Mouse (Mus musculus): Measurements from ENCODE around the gene Ankle1. TPM values are rescaled to one million over a fixed set of nuclear protein-coding genes. Genes with fewer than 3 reads are reported as not detected.

The Ankle1 gene
- total and polyA plus RNA-seq, 2 experiments from 2014 or later: 5.1 TPM

- Histone ChIP-seq H3K9me3 (ENCODE audit: low read length) (no peaks in the 10 kb centered on the region), H3K4me2 (ENCODE audit: low read depth, low read length) (peak overlapping the region; percentile 62), H3K36me3 (ENCODE audit: insufficient read depth, low read length) (peaks cover 7% of the 10 kb centered on the region; the same call in 1 of the 2 replicates), H3K4me1 (ENCODE audit: insufficient read depth, low read length) (peaks cover 23% of the 10 kb centered on the region), H3K9ac (replicated peaks; ENCODE audit: low read length) (peak overlapping the region; percentile 48), H3K4me3 (ENCODE audit: low read length) (peak overlapping the region; percentile 29), H3K27ac (peak overlapping the region; percentile 82), H3K27me3 (ENCODE audit: insufficient read depth, low read length) (no peaks in the 10 kb centered on the region)
- no peak for ATAC-seq
- TF ChIP-seq CTCF (IDR thresholded peaks at IDR 0.05; ENCODE audit: low read depth): no peak; the same call in 1 of the 2 replicates
- peak; percentile 20 for DNase-seq (ENCODE audit: low spot score)
- WGBS: 34% methylated on average over 8 of the region's 8 CpGs
Measured at GRCm38 (mm10) chr8:71376423-71377030, 29.3 kb upstream of the Ankle1 start.

- no peak for TF ChIP-seq CTCF (IDR thresholded peaks at IDR 0.05; ENCODE audit: low read depth)
- H3K9ac ChIP-seq (replicated peaks; ENCODE audit: low read length): no peak overlapping the region
- peaks cover 23% of the 10 kb centered on the region for H3K4me1 ChIP-seq (ENCODE audit: insufficient read depth, low read length)
- 34% methylated on average over 4 of the region's 4 CpGs for WGBS
- no peaks in the 10 kb centered on the region for H3K9me3 ChIP-seq (ENCODE audit: low read length)
- no peak for ATAC-seq
- H3K36me3 ChIP-seq (ENCODE audit: insufficient read depth, low read length): peaks cover 2% of the 10 kb centered on the region; the same call in 1 of the 2 replicates
- no peak for DNase-seq (ENCODE audit: low spot score)
- peak overlapping the region; percentile 99 for H3K4me2 ChIP-seq (ENCODE audit: low read depth, low read length)
- no peaks in the 10 kb centered on the region for H3K27me3 ChIP-seq (ENCODE audit: insufficient read depth, low read length)
- H3K4me3 ChIP-seq (ENCODE audit: low read length): no peak overlapping the region
- no peak overlapping the region for H3K27ac ChIP-seq
Measured at GRCm38 (mm10) chr8:71379008-71379407, 26.8 kb upstream of the Ankle1 start.

GRCm38 (mm10) chr8:71379512-71380075, 26.2 kb upstream of the Ankle1 start:
- Histone ChIP-seq H3K9ac (replicated peaks; ENCODE audit: low read length) (peak overlapping the region; percentile 81), H3K4me2 (ENCODE audit: low read depth, low read length) (peak overlapping the region; percentile 99), H3K9me3 (ENCODE audit: low read length) (no peaks in the 10 kb centered on the region), H3K27ac (no peak overlapping the region), H3K36me3 (ENCODE audit: insufficient read depth, low read length) (no peaks in the 10 kb centered on the region), H3K4me1 (ENCODE audit: insufficient read depth, low read length) (peaks cover 23% of the 10 kb centered on the region), H3K27me3 (ENCODE audit: insufficient read depth, low read length) (no peaks in the 10 kb centered on the region), H3K4me3 (ENCODE audit: low read length) (peak overlapping the region; percentile 80)
- 39% methylated on average over 3 of the region's 3 CpGs for WGBS
- DNase-seq (ENCODE audit: low spot score) (no peak), ATAC-seq (no peak)
- no peak for TF ChIP-seq CTCF (IDR thresholded peaks at IDR 0.05; ENCODE audit: low read depth)

GRCm38 (mm10) chr8:71380178-71381171, 25.3 kb upstream of the Ankle1 start:
- DNase-seq (ENCODE audit: low spot score) (no peak), ATAC-seq (no peak)
- WGBS: 3% methylated on average over 67 of the region's 72 CpGs
- no peak for TF ChIP-seq CTCF (IDR thresholded peaks at IDR 0.05; ENCODE audit: low read depth)
- Histone ChIP-seq H3K27me3 (ENCODE audit: insufficient read depth, low read length) (no peaks in the 10 kb centered on the region), H3K27ac (peak overlapping the region; percentile 89; the same call in 1 of the 2 replicates), H3K9ac (replicated peaks; ENCODE audit: low read length) (peak overlapping the region; percentile 81), H3K4me3 (ENCODE audit: low read length) (peak overlapping the region; percentile 80), H3K9me3 (ENCODE audit: low read length) (no peaks in the 10 kb centered on the region), H3K4me2 (ENCODE audit: low read depth, low read length) (peak overlapping the region; percentile 99), H3K36me3 (ENCODE audit: insufficient read depth, low read length) (no peaks in the 10 kb centered on the region), H3K4me1 (ENCODE audit: insufficient read depth, low read length) (peaks cover 23% of the 10 kb centered on the region)

- Histone ChIP-seq H3K9me3 (ENCODE audit: low read length) (no peaks in the 10 kb centered on the region), H3K36me3 (ENCODE audit: insufficient read depth, low read length) (no peaks in the 10 kb centered on the region), H3K4me2 (ENCODE audit: low read depth, low read length) (peak within 1 kb of the TSS; percentile 99), H3K4me3 (ENCODE audit: low read length) (peak within 1 kb of the TSS; percentile 80), H3K27ac (peak within 1 kb of the TSS; percentile 89), H3K4me1 (ENCODE audit: insufficient read depth, low read length) (peaks cover 15% of the 10 kb centered on the region), H3K9ac (replicated peaks; ENCODE audit: low read length) (peak within 1 kb of the TSS; percentile 81), H3K27me3 (ENCODE audit: insufficient read depth, low read length) (no peaks in the 10 kb centered on the region)
- DNase-seq (ENCODE audit: low spot score) (peak; percentile 74), ATAC-seq (peak; percentile 74)
- WGBS: 3% methylated on average over 48 of the region's 89 CpGs
- TF ChIP-seq CTCF (IDR thresholded peaks at IDR 0.05; ENCODE audit: low read depth): no peak
Measured at GRCm38 (mm10) chr8:71381421-71381970, 24.3 kb upstream of the Ankle1 start, which contains the start of gene Nr2f6. Gene Nr2f6, minus strand, starts transcription at chr8:71381960.

All from hindbrain, postnatal 0 days (tissue).